In genomic region chr13:67483625-67484423, GRCm38 (mm10) we compare ENCODE assay signal across 7 mouse cellular contexts. TPM values are rescaled to one million over a fixed set of nuclear protein-coding genes. Genes with fewer than 3 reads are reported as not detected.
A peak's percentile ranks its signal among the peaks of the same experiment; 100 is the strongest.
DNase-seq lines count a peak whose midpoint lies in the region; ATAC-seq lines count a peak whose summit lies in the region.

TSS of gene Zfp874b (minus strand) at chr13:67484258.

- peak within 1 kb of the TSS; percentile 62 for H3K4me3 ChIP-seq in embryonic facial prominence, embryonic 12.5 days
- H3K4me3 ChIP-seq in limb, embryonic 11.5 days (ENCODE audit: low read depth, low read length): peak within 1 kb of the TSS; percentile 53
- peak within 1 kb of the TSS; percentile 50 for H3K4me3 ChIP-seq in midbrain, embryonic 14.5 days (replicated peaks; ENCODE audit: low read depth, low read length)

- H3K36me3 ChIP-seq in embryonic facial prominence, embryonic 12.5 days: peaks cover 13% of the 10 kb centered on the region
- no peaks in the 10 kb centered on the region for H3K36me3 ChIP-seq in limb, embryonic 11.5 days (ENCODE audit: control insufficient read depth, insufficient read depth, low read length)
- 0 out of 2 replicates have a peak, but pooled peaks cover 4% of the 10 kb centered on the region for H3K36me3 ChIP-seq in midbrain, embryonic 14.5 days (ENCODE audit: control insufficient read depth, insufficient read depth, low read length)

- peak; percentile 91 for ATAC-seq in embryonic facial prominence, embryonic 12.5 days (ENCODE audit: insufficient number of reproducible peaks, insufficient read depth, low FRiP score, low TSS enrichment)
- ATAC-seq in limb, embryonic 11.5 days (ENCODE audit: insufficient number of reproducible peaks, low FRiP score, low TSS enrichment, low read depth): peak; percentile 92
- ATAC-seq in midbrain, embryonic 14.5 days (ENCODE audit: low FRiP score, low TSS enrichment): peak; percentile 94

- DNase-seq in adrenal gland, postnatal 25 days: peak; percentile 71
- peak; percentile 99 for DNase-seq in heart, adult 11 months
- DNase-seq in kidney, adult 18-20 months: peak; percentile 94
- DNase-seq in limb, embryonic 11.5 days (ENCODE audit: low spot score): peak; percentile 88
- peak; percentile 94 for DNase-seq in midbrain, embryonic 14.5 days
- peak; percentile 67 to 84 for DNase-seq in spleen, adult 18-20 months

- no peaks in the 10 kb centered on the region for H3K9me3 ChIP-seq in embryonic facial prominence, embryonic 12.5 days
- H3K9me3 ChIP-seq in limb, embryonic 11.5 days (ENCODE audit: control insufficient read depth, low read length): no peaks in the 10 kb centered on the region
- no peaks in the 10 kb centered on the region for H3K9me3 ChIP-seq in midbrain, embryonic 14.5 days (ENCODE audit: control insufficient read depth, low read length)

- peak within 1 kb of the TSS; percentile 58 for H3K9ac ChIP-seq in embryonic facial prominence, embryonic 12.5 days
- H3K9ac ChIP-seq in limb, embryonic 11.5 days (ENCODE audit: low read length): peak within 1 kb of the TSS; percentile 34
- peak within 1 kb of the TSS; percentile 36; the same call in 1 of the 2 replicates for H3K9ac ChIP-seq in midbrain, embryonic 14.5 days (replicated peaks; ENCODE audit: low read length)

- H3K4me2 ChIP-seq in embryonic facial prominence, embryonic 12.5 days (replicated peaks): peak within 1 kb of the TSS; percentile 63
- H3K4me2 ChIP-seq in limb, embryonic 11.5 days (ENCODE audit: low read depth, severe bottlenecking): peak within 1 kb of the TSS; percentile 50
- H3K4me2 ChIP-seq in midbrain, embryonic 14.5 days (ENCODE audit: low read length): peak within 1 kb of the TSS; percentile 52

- H3K27ac ChIP-seq in embryonic facial prominence, embryonic 12.5 days: no peak within 1 kb of the TSS
- H3K27ac ChIP-seq in limb, embryonic 11.5 days (replicated peaks; ENCODE audit: low read depth, low read length): no peak within 1 kb of the TSS
- H3K27ac ChIP-seq in midbrain, embryonic 14.5 days (replicated peaks; ENCODE audit: low read depth, low read length): no peak within 1 kb of the TSS

- no peaks in the 10 kb centered on the region for H3K27me3 ChIP-seq in embryonic facial prominence, embryonic 12.5 days
- no peaks in the 10 kb centered on the region for H3K27me3 ChIP-seq in limb, embryonic 11.5 days (ENCODE audit: control insufficient read depth, insufficient read depth, low read length)
- H3K27me3 ChIP-seq in midbrain, embryonic 14.5 days (ENCODE audit: control insufficient read depth, insufficient read depth, low read length): no peaks in the 10 kb centered on the region

- 4% methylated on average over 20 of the region's 20 CpGs for WGBS in embryonic facial prominence, embryonic 12.5 days
- WGBS in limb, embryonic 11.5 days: 4% methylated on average over 20 of the region's 20 CpGs
- WGBS in midbrain, embryonic 14.5 days: 6% methylated on average over 20 of the region's 20 CpGs

- no peaks in the 10 kb centered on the region for H3K4me1 ChIP-seq in embryonic facial prominence, embryonic 12.5 days
- no peaks in the 10 kb centered on the region for H3K4me1 ChIP-seq in limb, embryonic 11.5 days (ENCODE audit: control insufficient read depth, insufficient read depth, low read length)
- H3K4me1 ChIP-seq in midbrain, embryonic 14.5 days (ENCODE audit: control insufficient read depth, insufficient read depth, low read length): peaks cover 9% of the 10 kb centered on the region; the same call in 1 of the 2 replicates

RNA-seq across cellular contexts. Expression of gene Zfp874b, which starts in this region (rescaled TPM):
- 15.9 and 18.7 TPM in 2 replicates for total RNA-seq in adrenal gland, postnatal 25 days (2021)
- 2.9 and 3.8 TPM in 2 replicates for polyA plus RNA-seq in embryonic facial prominence, embryonic 12.5 days (2016; fragmentation: Nextera tagmentation; extraction: Ambion mirVana)
- 1.7 and 2.6 TPM in 2 replicates for polyA plus RNA-seq in limb, embryonic 11.5 days (2014; fragmentation: Nextera tagmentation; extraction: Ambion mirVana)
- 2.3 and 2.7 TPM in 2 replicates for polyA plus RNA-seq in midbrain, embryonic 14.5 days (2014; fragmentation: Nextera tagmentation; extraction: Ambion mirVana)
